Mouse (Mus musculus): ENCODE measurements around the gene Unc13b.

DNA sequence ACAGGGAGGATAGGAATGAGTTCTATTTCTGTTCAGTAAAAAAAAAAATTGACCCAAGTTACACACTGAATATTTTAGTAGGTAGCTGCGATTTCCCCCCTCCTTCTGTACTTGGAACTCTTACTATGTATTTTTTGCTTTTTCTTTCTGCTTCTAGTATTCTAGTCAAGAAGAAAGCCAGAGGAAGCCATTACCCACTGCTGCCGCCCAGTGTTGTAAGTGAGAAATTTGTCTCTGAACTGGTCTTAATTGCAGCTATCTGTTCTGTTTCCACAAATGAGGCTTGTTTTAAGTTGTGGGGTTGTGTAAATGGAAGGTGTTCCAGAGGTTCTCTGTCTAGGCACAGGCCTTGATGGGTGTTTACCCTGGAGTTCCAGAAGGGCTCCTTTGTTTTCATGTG, 56.2 kb downstream of the Unc13b start:
- TF ChIP-seq CTCF (IDR thresholded peaks at IDR 0.05; ENCODE audit: low read depth, low read length) (no peak), POLR2A (IDR thresholded peaks at IDR 0.05; ENCODE audit: borderline replicate concordance, low read depth, low read length) (no peak)
